Mouse (Mus musculus) small intestine, adult 2 months (tissue): ENCODE measurements around the gene Ric8b. TPM values are rescaled to one million over a fixed set of nuclear protein-coding genes. Genes with fewer than 3 reads are reported as not detected.

ENCODE experiments used
- H3K27ac ChIP-seq: fragments of 200-500 bp; 2 replicates; pipeline ENCODE4 v1.5.1; 2012; ENCODE audit warnings: low read depth, low read length, control low read depth, inconsistent platforms; ENCODE audit not compliant: insufficient read depth
- H3K27me3 ChIP-seq: fragments of 200-500 bp; 2 replicates; pipeline ENCODE4 v1.6.1; 2012; ENCODE audit warnings: mild to moderate bottlenecking, moderate library complexity, low read length, inconsistent platforms; ENCODE audit not compliant: control insufficient read depth, insufficient read depth
- H3K36me3 ChIP-seq: fragments of 200-500 bp; 2 replicates; pipeline ENCODE4 v1.6.1; 2012; ENCODE audit warnings: mild to moderate bottlenecking, low read length, control low read depth, inconsistent platforms; ENCODE audit not compliant: control insufficient read depth, insufficient read depth
- H3K4me1 ChIP-seq: fragments of 200-500 bp; 2 replicates; pipeline ENCODE4 v1.6.1; 2012; ENCODE audit warnings: low read length, inconsistent platforms, mixed read lengths; ENCODE audit not compliant: control insufficient read depth, insufficient read depth, insufficient read length
- H3K4me3 ChIP-seq: fragments of 200-500 bp; 2 replicates; pipeline ENCODE4 v1.5.1; 2012; ENCODE audit warnings: low read depth, mild to moderate bottlenecking, control low read depth, inconsistent platforms, low read length, moderate library complexity
- CTCF ChIP-seq: fragments of 200-500 bp; IDR thresholded peaks from 2 replicates; pipeline ENCODE4 v1.5.1; 2012; ENCODE audit warnings: low read depth, mild to moderate bottlenecking, control low read depth, inconsistent platforms, low read length, moderate library complexity, mixed read lengths; ENCODE audit not compliant: insufficient replicate concordance, insufficient read length; ENCODE audit errors: extremely low read depth
- POLR2A ChIP-seq: fragments of 200-500 bp; IDR thresholded peaks from 2 replicates; pipeline ENCODE4 v1.6.1; 2012; ENCODE audit warnings: low read depth, mild to moderate bottlenecking, control low read depth, inconsistent platforms, low read length, moderate library complexity
- WGBS: fragments of 180-500 bp; shearing (Covaris S2); methylation state at CpG from one replicate; pipeline ENCODE4 v1.1.7; 2018; 5-methylcytosine and 5-hydroxymethylcytosine counted together
- polyA plus RNA-seq: library from polyadenylated mRNA; depleted of rRNA; stranded (reverse); fragments of >200 nt; gene quantifications from 2 replicates; pipeline ENCODE4 v1.2.3, GENCODE M21; 2012; rRNA removed

The Ric8b gene
- polyA plus RNA-seq = 2.2 and 4.2 TPM in 2 replicates

DNA sequence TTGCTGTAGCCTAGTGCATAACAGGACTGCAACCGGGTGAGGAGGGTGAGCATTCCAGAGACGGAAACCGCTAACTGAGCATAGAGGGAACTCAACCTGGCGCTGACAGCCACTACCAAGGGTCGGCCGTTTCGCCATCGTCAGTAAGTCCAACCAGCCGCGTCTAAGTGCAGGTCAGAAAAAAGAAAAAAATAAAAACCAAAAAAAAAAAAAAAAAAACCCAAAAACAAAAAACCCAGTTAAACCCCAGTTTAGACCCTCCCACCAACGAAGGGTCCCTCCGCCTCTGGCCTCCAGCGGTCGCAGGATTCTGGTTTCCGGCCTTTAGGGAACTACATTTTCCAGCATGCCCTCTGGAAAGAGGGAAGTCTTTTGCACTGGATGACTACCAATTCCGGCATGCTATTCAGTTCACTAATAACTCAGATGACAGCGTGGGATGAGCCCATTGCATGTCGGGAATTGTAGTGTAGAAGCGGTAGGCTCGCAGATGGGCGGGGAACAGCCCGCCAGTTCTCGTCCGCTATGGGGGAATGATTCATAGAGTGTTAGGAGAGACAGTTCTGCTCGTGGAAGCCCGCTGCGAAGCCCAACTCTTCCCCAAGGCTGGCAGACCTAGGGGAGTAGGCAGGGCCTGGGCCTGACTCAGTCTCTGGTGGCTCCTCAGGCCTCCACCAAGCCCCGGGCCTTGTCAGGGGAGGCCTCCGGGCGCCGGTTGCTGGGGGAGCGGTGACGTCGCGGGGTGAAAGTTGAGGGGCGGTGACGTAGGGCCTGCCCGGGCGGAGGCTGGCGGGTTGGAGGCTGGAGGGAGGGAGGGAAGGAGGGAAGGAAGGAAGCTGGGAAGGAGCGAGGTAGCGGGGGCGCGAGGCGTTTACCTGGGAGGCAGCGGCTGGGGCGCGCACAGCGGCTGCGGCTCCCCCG, at the start of gene Ric8b:
Gene Ric8b, plus strand, starts transcription at position 807 of the 921 bp plus-strand sequence.
- Histone ChIP-seq H3K4me1 (no peaks in the 10 kb centered on the region), H3K27ac (peak within 1 kb of the TSS; percentile 93), H3K36me3 (no peaks in the 10 kb centered on the region), H3K4me3 (peak within 1 kb of the TSS; percentile 80), H3K27me3 (no peaks in the 10 kb centered on the region)
- no peak for TF ChIP-seq CTCF
- peak; percentile 66; the same call in 1 of the 2 replicates for TF ChIP-seq POLR2A
- under 1% methylated on average over 50 of the region's 51 CpGs for WGBS

GRCm38 (mm10) chr10:84871285-84871684, 46.1 kb upstream of the Ric8b start:
- no peak overlapping the region for H3K4me3 ChIP-seq
- no peaks in the 10 kb centered on the region for H3K27me3 ChIP-seq
- 89% methylated on average over 12 of the region's 12 CpGs for WGBS
- H3K27ac ChIP-seq = no peak overlapping the region
- H3K36me3 ChIP-seq = no peaks in the 10 kb centered on the region
- no peaks in the 10 kb centered on the region for H3K4me1 ChIP-seq
- TF ChIP-seq POLR2A = no peak
- no peak for TF ChIP-seq CTCF

GRCm38 (mm10) chr10:84871921-84872320, 45.5 kb upstream of the Ric8b start:
- no peaks in the 10 kb centered on the region for H3K36me3 ChIP-seq
- WGBS = 63% methylated on average over 4 of the region's 4 CpGs

GRCm38 (mm10) chr10:84879823-84880571, 37.4 kb upstream of the Ric8b start:
- WGBS = 81% methylated on average over 9 of the region's 9 CpGs
- no peak overlapping the region for H3K27ac ChIP-seq
- H3K36me3 ChIP-seq = no peaks in the 10 kb centered on the region
- peaks cover 2% of the 10 kb centered on the region; the same call in 1 of the 2 replicates for H3K4me1 ChIP-seq
- H3K4me3 ChIP-seq = no peak overlapping the region
- H3K27me3 ChIP-seq = no peaks in the 10 kb centered on the region
- no peak for TF ChIP-seq POLR2A
- no peak for TF ChIP-seq CTCF

More at GRCm38 (mm10) chr10:84871921-84872320, 45.5 kb upstream of the Ric8b start:
- TF ChIP-seq CTCF (no peak), POLR2A (no peak)
- H3K27me3 ChIP-seq = no peaks in the 10 kb centered on the region
- H3K4me3 ChIP-seq = no peak overlapping the region
- no peaks in the 10 kb centered on the region for H3K4me1 ChIP-seq
- H3K27ac ChIP-seq = no peak overlapping the region

- Histone ChIP-seq H3K4me3 (no peak overlapping the region), H3K36me3 (no peaks in the 10 kb centered on the region), H3K27ac (no peak overlapping the region), H3K27me3 (no peaks in the 10 kb centered on the region), H3K4me1 (peaks cover 2% of the 10 kb centered on the region; the same call in 1 of the 2 replicates)
- 53% methylated on average over 2 of the region's 2 CpGs for WGBS
- no peak for TF ChIP-seq CTCF
- TF ChIP-seq POLR2A = no peak
Observed at GRCm38 (mm10) chr10:84882528-84882927, 34.9 kb upstream of the Ric8b start.

GRCm38 (mm10) chr10:84885341-84885884, 32.0 kb upstream of the Ric8b start:
- Histone ChIP-seq H3K4me3 (no peak overlapping the region), H3K27ac (no peak overlapping the region), H3K36me3 (no peaks in the 10 kb centered on the region), H3K4me1 (no peaks in the 10 kb centered on the region; the same call in 1 of the 2 replicates), H3K27me3 (no peaks in the 10 kb centered on the region)
- no peak for TF ChIP-seq CTCF
- WGBS = 55% methylated on average over 5 of the region's 5 CpGs
